Comparison of ENCODE assay signal across 11 mouse cellular contexts in the genomic region with DNA sequence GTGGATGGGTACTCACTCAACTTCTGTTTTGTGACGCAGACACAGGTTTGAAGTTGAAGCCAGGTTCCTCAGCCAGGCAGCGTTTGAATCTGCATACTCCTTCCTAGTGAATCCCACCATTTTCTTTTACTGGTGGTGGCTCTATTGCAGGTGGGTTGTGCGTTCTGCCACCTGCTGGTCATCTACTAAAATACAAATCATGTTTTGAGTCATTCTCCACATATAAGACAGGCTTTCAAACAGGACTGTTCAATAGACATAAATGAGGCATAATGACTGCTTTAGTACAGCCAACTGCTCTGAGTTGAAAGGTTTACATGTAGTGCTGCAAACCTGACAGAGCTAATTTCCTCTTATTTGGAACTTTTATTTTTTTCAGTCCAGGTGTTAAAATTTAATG.
A peak's percentile ranks its signal among the peaks of the same experiment; 100 is the strongest.
DNase-seq lines count a peak whose midpoint lies in the region; ATAC-seq and TF ChIP-seq lines count a peak whose summit lies in the region.
"Had no signal": no experiment of that assay in that cellular context is flagged by ENCODE, and none has a peak within 500 bp of the region (broad histone marks: within the 10 kb centered on the region; RNA-seq: fewer than 3 reads in every experiment).

No protein-coding gene starts in this region.

- 53% methylated on average over 3 of the region's 3 CpGs for WGBS in lung, adult 2 months

- peak; percentile 22; the same call in 1 of the 2 replicates for TF ChIP-seq CTCF in lung, adult 2 months (IDR thresholded peaks at IDR 0.05; ENCODE audit: insufficient read depth, low read length)
- TF ChIP-seq CTCF in G1E (IDR thresholded peaks at IDR 0.05; ENCODE audit: low read depth, low read length) = 0 out of 2 replicates have a peak, but pooled peaks have one; percentile 19

- intact Hi-C loops in gastrocnemius, postnatal 36 days (cut with DNase I) = loop anchor here (5.0 kb wide), 2 partner anchors 34 to 59 kb away; no protein-coding TSS in a partner anchor

- no peak for DNase-seq in lung, adult 2 months
- no peak for DNase-seq in lung, postnatal 14 days
- DNase-seq in G1E (ENCODE audit: low spot score) = no peak
- DNase-seq in brain, adult 2 months (ENCODE audit: low read depth, low spot score) = peak; percentile 36
- no peak for DNase-seq in neural tube, embryonic 10.5 days (ENCODE audit: extremely low spot score, low spot score)
- DNase-seq in adrenal gland, postnatal 4 days (ENCODE audit: low spot score in 2 of 2) = no peak
- no peak for DNase-seq in gastrocnemius, postnatal 36 days
- DNase-seq: adrenal gland, postnatal 36 days; lung, adult 18-20 months had no signal

- no peak for TF ChIP-seq POLR2A in lung, adult 2 months (IDR thresholded peaks at IDR 0.05; ENCODE audit: borderline replicate concordance, extremely low read depth, low read depth, low read length)

- no peaks in the 10 kb centered on the region for H3K27me3 ChIP-seq in G1E (ENCODE audit: insufficient read depth, low read length)

- H3K4me1 ChIP-seq in lung, adult 2 months (ENCODE audit: control insufficient read depth, insufficient read depth, low read length) = no peaks in the 10 kb centered on the region
- 0 out of 2 replicates have a peak, but pooled peaks cover 5% of the 10 kb centered on the region for H3K4me1 ChIP-seq in G1E (ENCODE audit: insufficient read depth, low read depth, low read length)

- no peak for ATAC-seq in G1E (ENCODE audit: extremely low read depth, insufficient number of reproducible peaks, low FRiP score, poor library complexity, severe bottlenecking)
- 0 out of 2 replicates have a peak, but pooled peaks have one; percentile 38 for ATAC-seq in megakaryocyte, adult 5-6 weeks (ENCODE audit: poor library complexity, severe bottlenecking)

- no peaks in the 10 kb centered on the region for H3K9me3 ChIP-seq in G1E (replicated peaks)

- no peak overlapping the region for H3K4me3 ChIP-seq in lung, adult 2 months (replicated peaks; ENCODE audit: extremely low read depth, low read depth, low read length)
- no peak overlapping the region for H3K4me3 ChIP-seq in G1E (ENCODE audit: low read depth, low read length)
- H3K4me3 ChIP-seq: erythroblast, embryonic 14.5 days had no signal

- H3K36me3 ChIP-seq in G1E (replicated peaks) = no peaks in the 10 kb centered on the region
